Mouse (Mus musculus) CD4-positive, CD25-positive, alpha-beta regulatory T cell, adult 9 weeks (primary cell): Measurements from ENCODE around the gene Abhd12. TPM values are rescaled to one million over a fixed set of nuclear protein-coding genes. Genes with fewer than 3 reads are reported as not detected.

Source experiments
- polyA plus RNA-seq: library from polyadenylated mRNA; unstranded; fragments of 100-300 nt; shearing (Covaris generic); gene quantifications from one replicate; pipeline ENCODE4 v1.2.1, GENCODE M21; 2017

The Abhd12 gene
- 10.8 TPM for polyA plus RNA-seq

GRCm38 (mm10) chr2:150904272-150904935, at the start of gene Abhd12:
Gene Abhd12 (minus strand): TSS chr2:150904741.

GRCm38 (mm10) chr2:150904936-150905450, 452 bp upstream of the Abhd12 start, which contains the start of gene Gins1:
Gene Gins1 (plus strand): TSS chr2:150905400.

GRCm38 (mm10) chr2:150786251-150787180, 118.0 kb downstream of the Abhd12 start, which contains the start of gene Pygb:
Gene Pygb (plus strand): TSS chr2:150786735.

Other genes with a start within 250 kb of the Abhd12 start
- gene Acss1, start 236.2 kb downstream of the Abhd12 start, polyA plus RNA-seq = 15.7 TPM
- not detected for gene Vsx1, start 215.4 kb downstream of the Abhd12 start, polyA plus RNA-seq
- 72.8 TPM for gene Entpd6, start 155.7 kb downstream of the Abhd12 start, polyA plus RNA-seq
- gene Pygb, start 118.0 kb downstream of the Abhd12 start, polyA plus RNA-seq = 105 TPM
- 5.0 TPM for gene Gins1, start 659 bp upstream of the Abhd12 start, polyA plus RNA-seq
- 0.60 TPM for gene Ninl, start 134.6 kb upstream of the Abhd12 start, polyA plus RNA-seq
- gene Nanp, start 134.7 kb upstream of the Abhd12 start, polyA plus RNA-seq = 33.5 TPM
- gene Gm14151, start 187.6 kb upstream of the Abhd12 start, polyA plus RNA-seq = not detected
- gene Gm14147, start 193.5 kb upstream of the Abhd12 start, polyA plus RNA-seq = 0.14 TPM